Mouse (Mus musculus): ENCODE data around the gene Uckl1.

DNA sequence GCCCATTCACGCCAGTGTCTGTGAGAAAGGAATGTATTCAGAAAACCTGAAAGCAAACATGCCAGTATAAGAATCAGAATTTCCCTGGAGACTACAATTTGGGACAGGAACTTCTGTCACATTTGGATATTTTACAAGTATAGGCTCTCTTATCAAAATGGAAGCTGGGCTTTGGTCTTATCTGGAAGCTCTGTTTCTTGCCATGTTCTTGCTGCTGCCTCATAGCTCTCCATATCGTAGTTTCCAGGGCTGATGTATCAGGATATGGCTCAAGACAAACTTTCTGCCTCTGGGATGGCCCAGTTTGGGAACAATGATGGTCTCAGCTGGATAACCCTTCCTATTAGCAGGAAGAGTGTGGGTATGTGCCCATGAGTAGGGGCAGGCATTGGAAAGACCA, 8.1 kb downstream of the Uckl1 start:
- no peak for TF ChIP-seq POLR2A (IDR thresholded peaks at IDR 0.05; ENCODE audit: control insufficient read depth, extremely low read depth, insufficient read depth, low read length, poor library complexity)
- TF ChIP-seq CTCF (IDR thresholded peaks at IDR 0.05; ENCODE audit: borderline replicate concordance, control insufficient read depth, extremely low read depth, insufficient read depth, low read length, poor library complexity), result no peak
